8 mouse cellular contexts compared by ENCODE assay signal in genomic region chr5:45494093-45494755, GRCm38 (mm10). TPM values are rescaled to one million over a fixed set of nuclear protein-coding genes. Genes with fewer than 3 reads are reported as not detected.
A peak's percentile ranks its signal among the peaks of the same experiment; 100 is the strongest.
DNase-seq lines count a peak whose midpoint lies in the region; ATAC-seq lines count a peak whose summit lies in the region.

No protein-coding gene starts in this region.

- peak overlapping the region; percentile 61 for H3K4me2 ChIP-seq in neural tube, embryonic 11.5 days (ENCODE audit: low read depth)
- H3K4me2 ChIP-seq in lung, embryonic 15.5 days, result peak overlapping the region; percentile 76

- no peaks in the 10 kb centered on the region for H3K9me3 ChIP-seq in neural tube, embryonic 11.5 days (ENCODE audit: control insufficient read depth, low read length)
- no peaks in the 10 kb centered on the region for H3K9me3 ChIP-seq in lung, embryonic 15.5 days

- H3K9ac ChIP-seq in neural tube, embryonic 11.5 days (ENCODE audit: low read length), result peak overlapping the region; percentile 77
- H3K9ac ChIP-seq in lung, embryonic 15.5 days, result peak overlapping the region; percentile 91

- peaks cover 3% of the 10 kb centered on the region for H3K36me3 ChIP-seq in neural tube, embryonic 11.5 days (ENCODE audit: control insufficient read depth, insufficient read depth, low read length)
- peaks cover 31% of the 10 kb centered on the region for H3K36me3 ChIP-seq in lung, embryonic 15.5 days

- H3K4me1 ChIP-seq in neural tube, embryonic 11.5 days (ENCODE audit: control insufficient read depth, insufficient read depth, low read length), result no peaks in the 10 kb centered on the region
- peaks cover 15% of the 10 kb centered on the region for H3K4me1 ChIP-seq in lung, embryonic 15.5 days

- intact Hi-C loops in heart, postnatal 10 days (cut with DNase I), result loop anchor here (5.0 to 10.0 kb wide), 2 partner anchors 178 to 361 kb away; partner anchors contain the start of gene Lcorl
- intact Hi-C loops in left cerebral cortex, postnatal 4 days (cut with DNase I), result no loop called here

- H3K4me3 ChIP-seq in neural tube, embryonic 11.5 days (ENCODE audit: low read depth, low read length), result peak overlapping the region; percentile 58
- H3K4me3 ChIP-seq in lung, embryonic 15.5 days, result peak overlapping the region; percentile 92

- 59% methylated on average over 9 of the region's 9 CpGs for WGBS in neural tube, embryonic 11.5 days
- 47% methylated on average over 9 of the region's 9 CpGs for WGBS in lung, embryonic 15.5 days

- no peak for ATAC-seq in neural tube, embryonic 11.5 days (ENCODE audit: insufficient read depth, low FRiP score, low TSS enrichment)
- no peak for ATAC-seq in lung, embryonic 15.5 days (ENCODE audit: borderline replicate concordance, extremely low read depth, low FRiP score, low TSS enrichment)

- no peak overlapping the region for H3K27ac ChIP-seq in neural tube, embryonic 11.5 days (ENCODE audit: low read depth, low read length)
- H3K27ac ChIP-seq in lung, embryonic 15.5 days, result peak overlapping the region; percentile 83

- H3K27me3 ChIP-seq in neural tube, embryonic 11.5 days (ENCODE audit: control insufficient read depth, insufficient read depth, low read length), result no peaks in the 10 kb centered on the region
- 0 out of 2 replicates have a peak, but pooled peaks cover 3% of the 10 kb centered on the region for H3K27me3 ChIP-seq in lung, embryonic 15.5 days

- no peak for DNase-seq in neural tube, embryonic 11.5 days (ENCODE audit: low spot score)
- no peak for DNase-seq in neural tube, embryonic 10.5 days (ENCODE audit: extremely low spot score, low spot score)
- DNase-seq in heart, postnatal 10 days, result peak; percentile 12 to 18
- peak; percentile 64 for DNase-seq in yolk sac, embryonic 10.5 days (ENCODE audit: low spot score)
- no peak for DNase-seq in layer of hippocampus, postnatal 14 days (ENCODE audit: low spot score in 2 of 2)
- DNase-seq in cerebellum, adult 11-12 months, result no peak
- DNase-seq in left cerebral cortex, postnatal 4 days, result no peak

RNA-seq across cellular contexts. Expression of gene Lap3, which starts 1.1 kb away (rescaled TPM):
- polyA plus RNA-seq in neural tube, embryonic 11.5 days (2014; fragmentation: Nextera tagmentation; extraction: Ambion mirVana), result 76.3 and 81.2 TPM in 2 replicates
- total RNA-seq in heart, postnatal 10 days (2021), result 10 to 100 TPM; 77.1 to 77.2 TPM
- polyA plus RNA-seq in lung, embryonic 15.5 days (2015; fragmentation: Nextera tagmentation; extraction: Ambion mirVana), result 94.9 and 100 TPM in 2 replicates
- 10 to 100 TPM; 45.8 to 51.5 TPM for total RNA-seq in layer of hippocampus, postnatal 14 days (2021)
- total RNA-seq in left cerebral cortex, postnatal 4 days (2021), result 10 to 100 TPM; 31.0 to 38.4 TPM

RNA-seq across cellular contexts. Expression of gene Med28, which starts 25.8 kb away (rescaled TPM):
- 281 and 285 TPM in 2 replicates for polyA plus RNA-seq in neural tube, embryonic 11.5 days (2014; fragmentation: Nextera tagmentation; extraction: Ambion mirVana)
- total RNA-seq in heart, postnatal 10 days (2021), result 10 to 100 TPM; 50.4 to 53.8 TPM
- 226 and 241 TPM in 2 replicates for polyA plus RNA-seq in lung, embryonic 15.5 days (2015; fragmentation: Nextera tagmentation; extraction: Ambion mirVana)
- total RNA-seq in layer of hippocampus, postnatal 14 days (2021), result 10 to 100 TPM; 75.4 to 82.8 TPM
- total RNA-seq in left cerebral cortex, postnatal 4 days (2021), result 10 to 100 TPM; 91.8 to 96.5 TPM

RNA-seq across cellular contexts. Expression of gene Clrn2, which starts 40.7 kb away (rescaled TPM):
- not detected in 2 replicates for polyA plus RNA-seq in neural tube, embryonic 11.5 days (2014; fragmentation: Nextera tagmentation; extraction: Ambion mirVana)
- total RNA-seq in heart, postnatal 10 days (2021), result not detected
- polyA plus RNA-seq in lung, embryonic 15.5 days (2015; fragmentation: Nextera tagmentation; extraction: Ambion mirVana), result not detected in 2 replicates
- total RNA-seq in layer of hippocampus, postnatal 14 days (2021), result under 1 TPM in 1 of 2 experiments, not detected in 1; 0.48 TPM
- total RNA-seq in left cerebral cortex, postnatal 4 days (2021), result not detected

RNA-seq across cellular contexts. Expression of gene Qdpr, which starts 44.2 kb away (rescaled TPM):
- polyA plus RNA-seq in neural tube, embryonic 11.5 days (2014; fragmentation: Nextera tagmentation; extraction: Ambion mirVana), result 95.8 and 101 TPM in 2 replicates
- total RNA-seq in heart, postnatal 10 days (2021), result 10 to 100 TPM; 78.9 to 81.4 TPM
- polyA plus RNA-seq in lung, embryonic 15.5 days (2015; fragmentation: Nextera tagmentation; extraction: Ambion mirVana), result 136 TPM in 2 replicates
- total RNA-seq in layer of hippocampus, postnatal 14 days (2021), result 100 to 1,000 TPM; 105 TPM
- total RNA-seq in left cerebral cortex, postnatal 4 days (2021), result 10 to 100 TPM; 69.2 to 73.4 TPM

Comparison
In these comparisons a context has a peak if more than half of its experiments do, and no peak if none do; other contexts are left out.
1. DNase-seq: peak in heart, postnatal 10 days (2 of 2) and yolk sac, embryonic 10.5 days (single experiment); none in neural tube, embryonic 11.5 days (single experiment), neural tube, embryonic 10.5 days (single experiment), layer of hippocampus, postnatal 14 days (0 of 2), cerebellum, adult 11-12 months (single experiment) and left cerebral cortex, postnatal 4 days (single experiment).